Mouse (Mus musculus): ENCODE results near the gene Fam161a. TPM values are rescaled to one million over a fixed set of nuclear protein-coding genes. Genes with fewer than 3 reads are reported as not detected.

Gene Fam161a
- polyA plus RNA-seq, 1 experiment from 2014 or later: 1.5 TPM

Other genes with a start within 250 kb of the Fam161a start
- 6.4 and 6.9 TPM in 2 replicates for gene B3gnt2, start 146.6 kb upstream of the Fam161a start, polyA plus RNA-seq (2015; fragmentation: Nextera tagmentation; extraction: Ambion mirVana)
- 1.8 and 1.9 TPM in 2 replicates for gene Zrsr1, start 35.5 kb upstream of the Fam161a start, polyA plus RNA-seq (2015; fragmentation: Nextera tagmentation; extraction: Ambion mirVana)
- gene Gm28048, start 25.4 kb upstream of the Fam161a start, polyA plus RNA-seq (2015; fragmentation: Nextera tagmentation; extraction: Ambion mirVana): 10.7 and 15.8 TPM in 2 replicates
- 333 and 350 TPM in 2 replicates for gene Commd1, start 25.1 kb upstream of the Fam161a start, polyA plus RNA-seq (2015; fragmentation: Nextera tagmentation; extraction: Ambion mirVana)
- 199 and 221 TPM in 2 replicates for gene Cct4, start 17.0 kb upstream of the Fam161a start, polyA plus RNA-seq (2015; fragmentation: Nextera tagmentation; extraction: Ambion mirVana)
- 49.5 and 53.1 TPM in 2 replicates for gene Xpo1, start 248.5 kb downstream of the Fam161a start, polyA plus RNA-seq (2015; fragmentation: Nextera tagmentation; extraction: Ambion mirVana)